Mouse (Mus musculus) MEL (cell line): Measurements from ENCODE around the gene Cox7a1. TPM values are rescaled to one million over a fixed set of nuclear protein-coding genes. Genes with fewer than 3 reads are reported as not detected.

Experiments
- DNase-seq: peaks from one replicate; pipeline ENCODE4 v3.0.0; 2011; ENCODE audit warnings: low read depth, low spot score
- H3K27ac ChIP-seq: 2 replicates; pipeline ENCODE4 v1.5.1; 2012; ENCODE audit warnings: low read depth, mild to moderate bottlenecking, control low read depth, low read length, moderate library complexity; ENCODE audit not compliant: control insufficient read depth
- H3K27me3 ChIP-seq, 2 experiments: fragments of 150-350 bp in 1 of 2; sonication (generic) in 1 of 2; 2 replicates each; pipeline ENCODE4 v1.6.1; 2012; ENCODE audit warnings: low read length in 2 of 2, mild to moderate bottlenecking in 2 of 2, improper control_type of control experiment in 1 of 2, moderate library complexity in 1 of 2; ENCODE audit not compliant: insufficient read depth in 2 of 2, control insufficient read depth in 1 of 2
- H3K36me3 ChIP-seq, 2 experiments: 2 replicates each; pipeline ENCODE4 v1.6.1; 2012 to 2014; ENCODE audit warnings: low read length in 2 of 2, improper control_type of control experiment in 1 of 2, inconsistent platforms in 1 of 2, mild to moderate bottlenecking in 1 of 2; ENCODE audit not compliant: insufficient read depth in 2 of 2, control insufficient read depth in 1 of 2
- H3K4me1 ChIP-seq, 2 experiments: fragments of 150-350 bp in 1 of 2; sonication (generic) in 1 of 2; 2 replicates each; pipeline ENCODE4 v1.6.1; 2012; ENCODE audit warnings: low read length in 2 of 2, improper control_type of control experiment in 1 of 2, mild to moderate bottlenecking in 1 of 2; ENCODE audit not compliant: insufficient read depth in 2 of 2, control insufficient read depth in 1 of 2
- H3K4me3 ChIP-seq, 2 experiments: fragments of 150-350 bp in 1 of 2; sonication (generic) in 1 of 2; 2 replicates each; pipeline ENCODE4 v1.5.1; 2012; ENCODE audit warnings: low read depth in 2 of 2, low read length in 2 of 2, mild to moderate bottlenecking in 2 of 2, moderate library complexity in 2 of 2, control low read depth in 1 of 2, improper control_type of control experiment in 1 of 2; ENCODE audit not compliant: control insufficient read depth in 1 of 2, insufficient read depth in 1 of 2
- H3K79me2 ChIP-seq: 2 replicates; pipeline ENCODE4 v1.6.1; 2012; ENCODE audit warnings: mild to moderate bottlenecking, low read length, moderate library complexity; ENCODE audit not compliant: control insufficient read depth, poor library complexity, insufficient read depth
- H3K9ac ChIP-seq: 2 replicates; pipeline ENCODE4 v1.6.1; 2012; ENCODE audit warnings: low read depth, mild to moderate bottlenecking, control low read depth, low read length, moderate library complexity; ENCODE audit not compliant: control insufficient read depth, poor library complexity, severe bottlenecking
- H3K9me3 ChIP-seq: fragments of 150-350 bp; sonication (generic); replicated peaks from 2 replicates; pipeline ENCODE4 v1.6.1; 2012; ENCODE audit warnings: mild to moderate bottlenecking, low read length, improper control_type of control experiment, moderate library complexity; ENCODE audit not compliant: insufficient read depth
- CTCF ChIP-seq, 3 experiments: IDR thresholded peaks in 2 of 3; conservative IDR thresholded peaks in 1 of 3; 2 replicates each; pipeline ENCODE4 v1.5.1; 2011 to 2012; ENCODE audit warnings: low read length in 3 of 3, low read depth in 2 of 3, mild to moderate bottlenecking in 2 of 3, improper control_type of control experiment in 1 of 3, inconsistent platforms in 1 of 3, mixed read lengths in 1 of 3, moderate library complexity in 1 of 3; ENCODE audit not compliant: control insufficient read depth in 1 of 3, insufficient read depth in 1 of 3, poor library complexity in 1 of 3, severe bottlenecking in 1 of 3
- ETS1 ChIP-seq: IDR thresholded peaks from 2 replicates; pipeline ENCODE4 v1.6.1; 2012; ENCODE audit warnings: low read depth, mild to moderate bottlenecking, inconsistent platforms, low read length, improper control_type of control experiment, moderate library complexity
- GATA1 ChIP-seq: IDR thresholded peaks from 2 replicates; pipeline ENCODE4 v1.6.1; 2011; ENCODE audit warnings: low read depth, low read length, improper control_type of control experiment
- HCFC1 ChIP-seq: IDR thresholded peaks from 2 replicates; pipeline ENCODE4 v1.6.1; 2012; ENCODE audit warnings: low read depth, mild to moderate bottlenecking, inconsistent platforms, low read length, improper control_type of control experiment, moderate library complexity
- KAT2A ChIP-seq: conservative IDR thresholded peaks from 2 replicates; pipeline ENCODE4 v1.6.1; 2012; ENCODE audit warnings: low read depth, low read length, improper control_type of control experiment, inconsistent platforms
- MAZ ChIP-seq: IDR thresholded peaks from 2 replicates; pipeline ENCODE4 v1.6.1; 2012; ENCODE audit warnings: low read depth, mild to moderate bottlenecking, inconsistent platforms, low read length, improper control_type of control experiment
- MXI1 ChIP-seq: IDR thresholded peaks from 2 replicates; pipeline ENCODE4 v1.6.1; 2011; ENCODE audit warnings: mild to moderate bottlenecking, low read depth, low read length, improper control_type of control experiment
- MYC ChIP-seq: IDR thresholded peaks from 2 replicates; pipeline ENCODE4 v1.6.1; 2011; ENCODE audit warnings: low read depth, mild to moderate bottlenecking, low read length, improper control_type of control experiment, moderate library complexity
- POLR2AphosphoS5 ChIP-seq: IDR thresholded peaks from 2 replicates; pipeline ENCODE4 v1.6.1; 2012; ENCODE audit warnings: low read depth, borderline replicate concordance, mild to moderate bottlenecking, inconsistent platforms, low read length, moderate library complexity, mixed read lengths
- RCOR1 ChIP-seq: IDR thresholded peaks from 2 replicates; pipeline ENCODE4 v1.6.1; 2012; ENCODE audit warnings: low read depth, mild to moderate bottlenecking, inconsistent platforms, low read length, improper control_type of control experiment
- SMC3 ChIP-seq: IDR thresholded peaks from 2 replicates; pipeline ENCODE4 v1.6.1; 2011; ENCODE audit warnings: low read depth, low read length, improper control_type of control experiment
- TBP ChIP-seq: IDR thresholded peaks from 2 replicates; pipeline ENCODE4 v1.8.0; 2011; ENCODE audit warnings: low read depth, low read length, improper control_type of control experiment
- TCF12 ChIP-seq: IDR thresholded peaks from 2 replicates; pipeline ENCODE4 v1.6.1; 2014; ENCODE audit warnings: low read depth, mild to moderate bottlenecking, inconsistent platforms, low read length, improper control_type of control experiment, moderate library complexity
- USF2 ChIP-seq, 2 experiments: IDR thresholded peaks; 2 replicates each; pipeline ENCODE4 v1.6.1; 2011 to 2012; ENCODE audit warnings: improper control_type of control experiment in 2 of 2, low read length in 2 of 2, borderline replicate concordance in 1 of 2, inconsistent platforms in 1 of 2, low read depth in 1 of 2, mild to moderate bottlenecking in 1 of 2; ENCODE audit not compliant: insufficient read depth in 1 of 2
- ZKSCAN1 ChIP-seq: IDR thresholded peaks from 2 replicates; pipeline ENCODE4 v1.6.1; 2012; ENCODE audit warnings: low read depth, mild to moderate bottlenecking, inconsistent platforms, low read length, improper control_type of control experiment, moderate library complexity
- polyA plus RNA-seq, 2 experiments: library from polyadenylated mRNA; stranded (reverse) in 1 of 2; unstranded in 1 of 2; fragments of >175 nt in 1 of 2; fragments of >200 nt in 1 of 2; gene quantifications; 2 replicates each; pipeline versions ENCODE4 v1.2.1 to v1.2.4; 2012; ENCODE audit warnings: low replicate concordance in 2 of 2, low read depth in 1 of 2; ENCODE audit not compliant: insufficient read length in 2 of 2, insufficient read depth in 1 of 2, missing spikeins in 1 of 2
- total RNA-seq: library from RNA; depleted of rRNA; stranded (reverse); fragments of 300-350 nt; gene quantifications from 2 replicates; pipeline ENCODE4 v1.2.3, GENCODE M21; 2012

Cox7a1 gene
- total and polyA plus RNA-seq, 3 experiments = 8.9 to 11.1 TPM; not detected in 1

DNA sequence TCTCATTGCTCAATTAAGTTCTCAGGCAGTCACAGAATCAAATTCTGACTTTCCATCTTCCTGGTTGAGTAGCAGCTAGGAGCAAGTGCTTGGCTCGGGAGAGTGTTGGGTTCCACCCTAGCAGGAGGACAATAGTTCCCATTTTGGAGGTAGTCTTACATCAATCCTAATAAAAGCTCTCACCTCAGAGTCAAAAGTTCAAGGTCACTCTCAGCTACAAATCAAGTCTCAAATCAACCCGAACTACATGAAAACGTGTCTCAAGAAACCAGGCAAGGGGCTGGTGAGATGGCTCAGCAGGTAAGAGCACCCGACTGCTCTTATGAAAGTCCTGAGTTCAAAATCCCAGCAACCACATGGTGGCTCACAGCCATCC, 5.2 kb downstream of the Cox7a1 start:
- Histone ChIP-seq H3K4me1 (peaks cover 0 to 10% of the 10 kb centered on the region in 2 experiments; a peak in 2 of 4 replicates), H3K9ac (no peak overlapping the region), H3K36me3 (peaks cover 3 to 5% of the 10 kb centered on the region in 2 experiments), H3K4me3 (no peak overlapping the region), H3K27ac (no peak overlapping the region), H3K79me2 (peaks cover 5% of the 10 kb centered on the region; the same call in 1 of the 2 replicates), H3K27me3 (no peaks in the 10 kb centered on the region), H3K9me3 (no peaks in the 10 kb centered on the region)
- no peak for DNase-seq
- no peak for TF ChIP-seq CTCF (IDR thresholded peaks at IDR 0.05 in 2 of 3, conservative IDR thresholded peaks at IDR 0.05 in 1 of 3; ENCODE audit: control insufficient read depth in 1 of 3, insufficient read depth in 1 of 3, low read depth in 2 of 3, low read length in 3 of 3, poor library complexity in 1 of 3, severe bottlenecking in 1 of 3)
- TF ChIP-seq ZKSCAN1 = no peak
- TF ChIP-seq TBP = no peak
- TF ChIP-seq MXI1 = no peak
- TF ChIP-seq HCFC1 = no peak
- TF ChIP-seq TCF12 = no peak
- TF ChIP-seq KAT2A = no peak
- no peak for TF ChIP-seq USF2 (IDR thresholded peaks at IDR 0.05; ENCODE audit: borderline replicate concordance in 1 of 2, insufficient read depth in 1 of 2, low read depth in 1 of 2, low read length in 2 of 2)
- no peak for TF ChIP-seq SMC3
- TF ChIP-seq MAZ = no peak
- no peak for TF ChIP-seq RCOR1

DNA sequence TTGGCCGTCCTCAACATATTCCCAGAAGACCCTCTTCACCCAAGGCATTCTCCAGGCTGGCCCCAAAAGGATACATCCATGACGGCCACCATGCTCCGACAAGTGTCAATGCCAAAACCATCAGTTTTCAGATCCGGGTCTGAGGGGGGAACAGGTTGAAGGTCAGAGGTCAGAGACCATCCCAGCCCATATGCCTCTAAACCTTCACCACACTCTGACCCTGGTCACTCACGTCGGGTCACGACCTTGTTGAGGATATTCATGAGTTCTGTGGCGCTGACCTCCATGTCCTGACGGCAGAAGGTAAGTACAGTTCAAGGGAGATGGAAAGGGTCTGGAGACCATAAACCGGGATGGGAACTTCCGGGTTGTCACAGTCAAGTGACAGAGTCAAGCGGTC, 8.1 kb downstream of the Cox7a1 start:
- H3K79me2 ChIP-seq = peaks cover 9% of the 10 kb centered on the region
- no peaks in the 10 kb centered on the region for H3K9me3 ChIP-seq
- no peak overlapping the region for H3K27ac ChIP-seq
- H3K9ac ChIP-seq = no peak overlapping the region
- peaks cover 0 to 17% of the 10 kb centered on the region in 2 experiments; a peak in 2 of 4 replicates for H3K4me1 ChIP-seq
- DNase-seq = no peak
- no peak for TF ChIP-seq GATA1
- TF ChIP-seq ETS1 = no peak
- TF ChIP-seq MXI1 = no peak
- no peak for TF ChIP-seq USF2 (IDR thresholded peaks at IDR 0.05; ENCODE audit: borderline replicate concordance in 1 of 2, insufficient read depth in 1 of 2, low read depth in 1 of 2, low read length in 2 of 2)
- peaks cover 2 to 12% of the 10 kb centered on the region in 2 experiments for H3K36me3 ChIP-seq
- no peaks in the 10 kb centered on the region for H3K27me3 ChIP-seq
- no peak overlapping the region for H3K4me3 ChIP-seq

DNA sequence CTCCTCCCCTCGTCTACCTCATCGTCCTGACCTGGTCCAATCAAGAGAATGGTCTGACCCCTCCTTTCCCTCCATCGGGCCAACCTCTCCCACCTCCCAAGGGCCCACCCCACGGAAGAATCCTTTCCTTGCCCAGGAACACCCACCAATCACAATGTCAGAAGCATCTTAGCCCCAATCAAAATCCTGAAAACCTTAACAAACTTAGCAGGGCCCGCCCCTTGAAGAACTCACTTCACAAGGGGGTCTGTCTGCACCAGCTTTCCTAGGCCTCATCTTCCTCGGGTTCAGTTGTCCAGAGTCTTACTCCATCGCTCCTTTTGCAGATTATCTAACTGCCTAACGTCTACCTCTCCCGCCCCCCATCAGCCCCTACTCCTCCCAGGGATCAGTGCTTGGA, 9.1 kb downstream of the Cox7a1 start:
- Histone ChIP-seq H3K27ac (no peak overlapping the region), H3K4me1 (peaks cover 0 to 17% of the 10 kb centered on the region in 2 experiments; a peak in 3 of 4 replicates), H3K79me2 (peaks cover 9% of the 10 kb centered on the region), H3K9ac (no peak overlapping the region; the same call in 1 of the 2 replicates), H3K36me3 (peaks cover 2 to 12% of the 10 kb centered on the region in 2 experiments; a peak in 3 of 4 replicates), H3K4me3 (no peak overlapping the region; a peak in 1 of 4 replicates), H3K9me3 (no peaks in the 10 kb centered on the region), H3K27me3 (no peaks in the 10 kb centered on the region)
- TF ChIP-seq POLR2AphosphoS5 (no peak), MYC (no peak), ETS1 (no peak), TBP (no peak), HCFC1 (no peak)
- DNase-seq = no peak
